Mouse (Mus musculus): ENCODE measurements around the gene Me3. TPM values are rescaled to one million over a fixed set of nuclear protein-coding genes. Genes with fewer than 3 reads are reported as not detected.
A peak's percentile ranks its signal among the peaks of the same experiment; 100 is the strongest.

Gene Me3
- polyA plus RNA-seq, 1 experiment, result not detected

DNA sequence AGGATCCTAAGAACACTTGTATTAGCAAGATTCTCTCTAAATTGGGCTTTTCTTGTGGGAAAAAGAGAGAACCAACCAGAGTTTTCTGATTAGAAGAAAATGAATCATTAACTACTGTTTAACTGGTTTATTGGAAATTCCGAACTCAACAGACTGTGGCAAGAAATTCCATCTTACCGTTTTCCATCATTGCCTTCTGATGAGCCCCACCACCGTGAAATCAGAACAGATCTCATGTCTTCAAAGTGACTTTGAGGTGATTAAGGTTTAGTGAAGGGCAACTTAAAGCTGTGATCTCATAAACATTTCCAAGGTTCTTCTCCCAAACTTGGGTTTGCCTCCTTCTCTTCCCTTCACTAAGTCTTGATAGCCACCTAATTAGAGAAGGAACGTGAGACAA is 8.9 kb upstream of the Me3 start:
- TF ChIP-seq CTCF (IDR thresholded peaks at IDR 0.05; ENCODE audit: insufficient read depth, low read depth, low read length) (no peak), POLR2A (IDR thresholded peaks at IDR 0.05; ENCODE audit: insufficient read depth, low read depth, low read length) (no peak)
- Histone ChIP-seq H3K4me3 (ENCODE audit: insufficient read depth, low read depth, low read length) (no peak overlapping the region), H3K27ac (ENCODE audit: insufficient read depth, low read depth, low read length) (no peak overlapping the region), H3K4me1 (ENCODE audit: control insufficient read depth, insufficient read depth, low read length) (peaks cover 4% of the 10 kb centered on the region)
- 97% methylated on average over 4 of the region's 4 CpGs for whole genome bisulfite sequencing

DNA sequence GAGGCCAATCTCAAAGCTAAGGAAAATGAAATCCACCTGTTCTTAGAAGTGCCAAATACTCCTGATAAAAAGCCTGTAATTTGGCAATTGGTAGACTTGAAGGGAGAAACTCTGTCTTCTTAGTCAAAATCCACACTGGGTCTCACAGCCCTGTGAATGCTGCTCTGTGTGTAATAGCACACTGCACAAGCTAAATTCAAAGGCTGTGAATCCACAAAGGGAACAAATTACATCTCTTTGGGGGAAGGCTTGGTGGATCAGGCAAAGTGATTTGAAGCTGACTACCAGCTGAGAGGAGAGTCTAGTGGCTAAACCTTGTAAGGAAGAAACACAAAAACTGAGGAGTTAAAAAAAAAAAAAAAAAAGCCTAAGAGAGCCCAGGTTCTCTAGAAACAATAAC is 4.8 kb upstream of the Me3 start:
- no peak overlapping the region for H3K27ac ChIP-seq (ENCODE audit: insufficient read depth, low read depth, low read length)
- no peak overlapping the region for H3K4me3 ChIP-seq (ENCODE audit: insufficient read depth, low read depth, low read length)
- peaks cover 9% of the 10 kb centered on the region for H3K4me1 ChIP-seq (ENCODE audit: control insufficient read depth, insufficient read depth, low read length)
- no peak for TF ChIP-seq CTCF (IDR thresholded peaks at IDR 0.05; ENCODE audit: insufficient read depth, low read depth, low read length)
- no peak for TF ChIP-seq POLR2A (IDR thresholded peaks at IDR 0.05; ENCODE audit: insufficient read depth, low read depth, low read length)

DNA sequence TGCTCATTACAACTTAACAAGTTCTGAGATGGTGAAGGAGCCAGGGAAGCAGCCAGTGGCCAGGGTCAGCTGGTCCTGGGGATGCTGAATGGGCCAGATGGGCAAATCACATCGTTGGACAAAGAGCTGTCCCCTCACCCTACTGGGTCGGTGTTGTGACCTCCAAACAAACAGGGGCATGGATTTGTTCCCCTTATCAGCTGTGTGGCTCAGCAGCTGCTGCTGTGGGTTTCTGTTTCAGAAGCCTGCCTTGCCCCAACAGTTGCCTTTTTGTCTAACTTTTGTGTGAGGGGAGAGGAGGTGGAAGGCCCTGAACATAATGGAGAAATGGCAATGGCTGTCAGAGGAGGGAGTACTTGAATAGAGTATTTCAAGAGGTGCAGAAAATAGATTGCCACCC is 4.2 kb upstream of the Me3 start:
- Histone ChIP-seq H3K4me1 (ENCODE audit: control insufficient read depth, insufficient read depth, low read length) (peaks cover 9% of the 10 kb centered on the region), H3K4me3 (ENCODE audit: insufficient read depth, low read depth, low read length) (no peak overlapping the region), H3K27ac (ENCODE audit: insufficient read depth, low read depth, low read length) (peak overlapping the region; percentile 10; the same call in 1 of the 2 replicates)
- 15% methylated on average over 2 of the region's 2 CpGs for WGBS
- TF ChIP-seq CTCF (IDR thresholded peaks at IDR 0.05; ENCODE audit: insufficient read depth, low read depth, low read length) (no peak), POLR2A (IDR thresholded peaks at IDR 0.05; ENCODE audit: insufficient read depth, low read depth, low read length) (no peak)

DNA sequence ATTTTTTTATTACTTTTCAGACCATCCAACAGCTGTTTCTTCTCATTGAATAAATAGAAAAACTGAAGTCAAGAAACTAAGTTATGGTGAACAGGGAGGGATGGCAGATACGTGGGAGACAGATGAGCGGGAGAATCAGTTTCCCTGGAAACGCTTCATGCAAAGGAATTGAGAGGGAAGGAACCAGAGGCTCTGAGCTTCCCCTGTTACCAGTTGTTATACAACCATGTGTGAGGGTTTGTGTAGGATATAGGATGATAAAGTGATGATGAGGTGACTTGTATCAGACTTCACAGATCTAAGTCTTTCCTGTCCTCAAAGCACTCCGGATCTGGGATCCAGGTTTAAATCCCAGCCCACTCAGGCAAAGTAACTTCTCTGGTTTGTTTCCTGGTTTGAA is 3.2 kb upstream of the Me3 start:
- no peak overlapping the region for H3K4me3 ChIP-seq (ENCODE audit: insufficient read depth, low read depth, low read length)
- 55% methylated on average over 4 of the region's 4 CpGs for WGBS
- no peak overlapping the region for H3K27ac ChIP-seq (ENCODE audit: insufficient read depth, low read depth, low read length)
- TF ChIP-seq POLR2A (IDR thresholded peaks at IDR 0.05; ENCODE audit: insufficient read depth, low read depth, low read length) (no peak), CTCF (IDR thresholded peaks at IDR 0.05; ENCODE audit: insufficient read depth, low read depth, low read length) (no peak)
- peaks cover 9% of the 10 kb centered on the region for H3K4me1 ChIP-seq (ENCODE audit: control insufficient read depth, insufficient read depth, low read length)

DNA sequence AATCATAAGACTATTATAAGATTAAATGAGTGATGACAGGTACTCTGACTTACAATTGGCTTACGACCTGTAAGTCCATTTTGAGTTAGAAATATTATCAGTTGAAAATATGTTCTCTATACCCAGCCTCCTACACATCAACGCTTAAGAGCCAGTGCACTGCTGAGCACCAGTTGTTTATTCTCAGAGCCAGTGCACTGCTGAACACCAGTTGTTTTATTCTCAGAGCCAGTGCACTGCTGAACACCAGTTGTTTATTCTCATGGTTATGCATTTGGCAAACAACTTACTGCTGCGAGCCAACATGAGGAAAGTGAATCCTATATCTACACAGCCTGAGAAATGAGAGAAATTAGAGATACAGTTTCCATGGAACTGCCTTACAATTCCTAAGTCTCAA is 2.3 kb upstream of the Me3 start:
- Histone ChIP-seq H3K4me3 (ENCODE audit: insufficient read depth, low read depth, low read length) (no peak overlapping the region), H3K27ac (ENCODE audit: insufficient read depth, low read depth, low read length) (no peak overlapping the region), H3K4me1 (ENCODE audit: control insufficient read depth, insufficient read depth, low read length) (peaks cover 11% of the 10 kb centered on the region)
- 62% methylated on average over 3 of the region's 3 CpGs for WGBS
- no peak for TF ChIP-seq POLR2A (IDR thresholded peaks at IDR 0.05; ENCODE audit: insufficient read depth, low read depth, low read length)
- TF ChIP-seq CTCF (IDR thresholded peaks at IDR 0.05; ENCODE audit: insufficient read depth, low read depth, low read length), result no peak

DNA sequence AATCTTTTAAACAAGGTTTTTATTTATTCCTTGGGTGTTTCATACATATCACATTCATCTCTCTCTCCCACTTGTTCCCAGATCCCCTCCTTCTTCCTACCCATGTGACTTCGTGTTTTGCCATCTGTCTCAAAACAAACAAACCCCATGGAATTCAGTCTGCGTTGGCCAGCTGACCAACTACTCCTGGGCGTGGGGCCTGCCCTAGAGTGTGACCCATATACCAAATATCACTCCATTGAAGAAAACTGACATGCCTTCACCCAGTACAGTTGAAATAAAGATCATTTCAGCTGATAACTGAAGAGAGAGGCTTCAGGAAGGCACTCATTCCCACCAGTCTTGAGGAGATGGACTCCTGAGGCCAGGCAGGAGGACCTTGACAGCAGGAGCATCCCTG is 1.4 kb upstream of the Me3 start:
- WGBS, result 71% methylated on average over 3 of the region's 3 CpGs
- H3K27ac ChIP-seq (ENCODE audit: insufficient read depth, low read depth, low read length), result no peak overlapping the region

DNA sequence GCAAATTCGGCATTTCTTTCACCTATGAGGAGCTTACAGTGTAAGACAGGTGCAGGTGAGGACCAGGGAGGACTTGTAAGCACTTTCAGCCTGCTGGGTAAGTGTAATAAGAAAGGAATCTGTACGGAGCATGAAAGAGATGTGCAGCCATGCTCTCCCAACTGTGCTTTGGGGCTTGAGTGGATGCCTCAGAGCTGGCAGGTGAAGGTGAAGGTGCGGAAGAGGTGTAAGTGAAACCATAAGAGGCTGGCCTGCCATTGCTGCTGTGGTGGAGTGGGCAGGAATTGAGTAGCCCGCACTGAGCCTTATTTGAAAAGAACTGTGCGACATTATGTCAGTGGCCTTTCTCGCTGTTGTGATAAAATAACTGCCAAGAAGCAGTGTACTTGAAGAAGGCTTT is 8.3 kb downstream of the Me3 start:
- H3K27ac ChIP-seq (ENCODE audit: insufficient read depth, low read depth, low read length), result peak overlapping the region; percentile 56; the same call in 1 of the 2 replicates
- H3K4me1 ChIP-seq (ENCODE audit: control insufficient read depth, insufficient read depth, low read length), result peaks cover 5% of the 10 kb centered on the region
- 88% methylated on average over 6 of the region's 6 CpGs for WGBS
- H3K4me3 ChIP-seq (ENCODE audit: insufficient read depth, low read depth, low read length), result no peak overlapping the region
- no peak for TF ChIP-seq POLR2A (IDR thresholded peaks at IDR 0.05; ENCODE audit: insufficient read depth, low read depth, low read length)
- TF ChIP-seq CTCF (IDR thresholded peaks at IDR 0.05; ENCODE audit: insufficient read depth, low read depth, low read length), result no peak

More for the DNA sequence above, 1.4 kb upstream of the Me3 start:
- TF ChIP-seq CTCF (IDR thresholded peaks at IDR 0.05; ENCODE audit: insufficient read depth, low read depth, low read length) (no peak), POLR2A (IDR thresholded peaks at IDR 0.05; ENCODE audit: insufficient read depth, low read depth, low read length) (no peak)
- peaks cover 11% of the 10 kb centered on the region for H3K4me1 ChIP-seq (ENCODE audit: control insufficient read depth, insufficient read depth, low read length)
- H3K4me3 ChIP-seq (ENCODE audit: insufficient read depth, low read depth, low read length), result no peak overlapping the region

DNA sequence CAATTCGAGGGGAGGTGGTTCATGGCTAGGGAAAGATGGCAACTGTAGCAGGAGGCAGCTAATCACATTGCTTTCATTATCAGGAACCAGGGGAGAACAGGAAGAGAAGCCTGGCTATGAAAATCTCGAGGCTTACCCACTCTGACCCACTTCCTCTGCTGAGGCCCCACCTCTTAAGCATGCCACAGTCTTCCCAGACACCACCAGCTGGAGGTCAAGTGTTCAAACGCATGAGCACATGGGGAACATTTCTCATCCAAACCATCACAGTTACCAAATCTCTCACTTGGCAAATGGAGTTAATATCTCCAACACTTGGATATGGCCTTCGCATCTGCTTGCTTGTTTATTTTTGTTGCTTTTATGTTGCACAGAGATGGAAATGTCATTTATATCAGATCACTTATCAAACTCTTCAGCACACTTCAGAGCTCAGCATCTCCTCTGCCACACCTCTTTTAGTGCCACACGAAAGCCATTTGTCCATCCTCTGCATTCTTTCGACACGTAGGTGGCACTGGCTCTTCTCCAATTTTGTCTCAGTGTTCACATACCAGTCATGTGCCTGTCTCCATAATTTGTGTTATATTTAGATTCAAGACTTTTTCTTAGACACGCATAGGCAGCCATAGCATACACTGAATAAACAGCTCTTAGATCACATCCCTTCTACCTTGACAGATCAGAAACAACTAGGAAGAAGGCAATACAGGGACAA is 8.9 kb downstream of the Me3 start:
- Histone ChIP-seq H3K4me1 (ENCODE audit: control insufficient read depth, insufficient read depth, low read length) (peaks cover 5% of the 10 kb centered on the region), H3K27ac (ENCODE audit: insufficient read depth, low read depth, low read length) (no peak overlapping the region), H3K4me3 (ENCODE audit: insufficient read depth, low read depth, low read length) (no peak overlapping the region)
- TF ChIP-seq POLR2A (IDR thresholded peaks at IDR 0.05; ENCODE audit: insufficient read depth, low read depth, low read length), result no peak
- no peak for TF ChIP-seq CTCF (IDR thresholded peaks at IDR 0.05; ENCODE audit: insufficient read depth, low read depth, low read length)
- WGBS, result 76% methylated on average over 8 of the region's 8 CpGs

DNA sequence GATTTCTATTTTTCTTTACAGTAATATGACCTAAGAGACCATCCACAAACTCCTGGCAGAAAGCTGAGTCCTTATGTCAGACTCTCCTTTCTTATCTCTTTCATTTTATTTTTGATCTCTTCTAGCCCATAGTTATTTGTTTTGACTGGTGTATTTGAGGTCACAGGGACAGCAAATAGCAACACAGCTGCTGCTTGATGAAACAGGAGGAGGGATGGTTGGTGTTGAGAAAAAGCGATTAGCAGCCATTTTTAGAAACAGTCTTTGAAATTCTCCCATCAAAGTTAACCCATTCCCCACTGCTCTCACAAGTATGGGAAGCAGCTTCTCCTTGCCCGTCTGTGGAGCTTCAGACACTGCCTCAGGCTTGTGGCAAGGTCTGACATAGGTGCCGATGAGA is 12.8 kb downstream of the Me3 start:
- Histone ChIP-seq H3K4me3 (ENCODE audit: insufficient read depth, low read depth, low read length) (no peak overlapping the region), H3K4me1 (ENCODE audit: control insufficient read depth, insufficient read depth, low read length) (peaks cover 5% of the 10 kb centered on the region), H3K27ac (ENCODE audit: insufficient read depth, low read depth, low read length) (peak overlapping the region; percentile 75)
- TF ChIP-seq CTCF (IDR thresholded peaks at IDR 0.05; ENCODE audit: insufficient read depth, low read depth, low read length) (no peak), POLR2A (IDR thresholded peaks at IDR 0.05; ENCODE audit: insufficient read depth, low read depth, low read length) (no peak)
- 49% methylated on average over 3 of the region's 3 CpGs for WGBS
